Mouse (Mus musculus) neural tube, embryonic 11.5 days (tissue): ENCODE measurements around the gene Cdk7. TPM values are rescaled to one million over a fixed set of nuclear protein-coding genes. Genes with fewer than 3 reads are reported as not detected.

Experiments
- ATAC-seq: fragments of 200-750 bp; cut with Nextera tagmentation; 2 replicates; pipeline ENCODE4 v1.8.0; 2017; ENCODE audit warnings: moderate number of reproducible peaks, mild to moderate bottlenecking, moderate TSS enrichment, moderate library complexity; ENCODE audit not compliant: insufficient read depth, low FRiP score, low TSS enrichment
- DNase-seq: peaks from one replicate; pipeline ENCODE4 v3.0.0-alpha.2; 2015; ENCODE audit warnings: low spot score
- H3K27ac ChIP-seq: fragments of 300-500 bp; sonication (generic); 2 replicates; pipeline ENCODE4 v1.5.1; 2014; ENCODE audit warnings: low read depth, mild to moderate bottlenecking, low read length
- H3K27me3 ChIP-seq: fragments of 300-500 bp; sonication (generic); 2 replicates; pipeline ENCODE4 v1.6.1; 2014; ENCODE audit warnings: mild to moderate bottlenecking, low read length, mixed read lengths; ENCODE audit not compliant: control insufficient read depth, insufficient read depth
- H3K36me3 ChIP-seq: fragments of 300-500 bp; sonication (generic); 2 replicates; pipeline ENCODE4 v1.6.1; 2014; ENCODE audit warnings: mild to moderate bottlenecking, low read length, moderate library complexity, mixed read lengths; ENCODE audit not compliant: control insufficient read depth, insufficient read depth
- H3K4me1 ChIP-seq: fragments of 300-500 bp; sonication (generic); 2 replicates; pipeline ENCODE4 v1.6.1; 2014; ENCODE audit warnings: low read length, mixed read lengths; ENCODE audit not compliant: control insufficient read depth, insufficient read depth
- H3K4me2 ChIP-seq: fragments of 300-500 bp; sonication (generic); 2 replicates; pipeline ENCODE4 v1.6.1; 2014; ENCODE audit warnings: low read depth, mild to moderate bottlenecking, moderate library complexity
- H3K4me3 ChIP-seq: fragments of 300-500 bp; sonication (generic); 2 replicates; pipeline ENCODE4 v1.5.1; 2014; ENCODE audit warnings: low read depth, low read length
- H3K9ac ChIP-seq: fragments of 300-500 bp; sonication (generic); 2 replicates; pipeline ENCODE4 v1.6.1; 2014; ENCODE audit warnings: mild to moderate bottlenecking, low read length
- H3K9me3 ChIP-seq: fragments of 300-500 bp; sonication (generic); 2 replicates; pipeline ENCODE4 v1.6.1; 2016; ENCODE audit warnings: low read length; ENCODE audit not compliant: control insufficient read depth
- WGBS: fragments of 180-500 bp; shearing (Covaris S2); extraction: QIAGEN DNeasy Blood & Tissue Kit; methylation state at CpG from one replicate; pipeline ENCODE4 v1.1.7; 2014; 5-methylcytosine and 5-hydroxymethylcytosine counted together
- polyA plus RNA-seq: library from polyadenylated mRNA; unstranded; fragments of >200 nt; fragmentation: Nextera tagmentation; extraction: Ambion mirVana; gene quantifications from 2 replicates; pipeline ENCODE4 v1.2.1, GENCODE M21; 2014

Cdk7 gene
- polyA plus RNA-seq, 1 experiment from 2014 or later, result 69.0 TPM

DNA sequence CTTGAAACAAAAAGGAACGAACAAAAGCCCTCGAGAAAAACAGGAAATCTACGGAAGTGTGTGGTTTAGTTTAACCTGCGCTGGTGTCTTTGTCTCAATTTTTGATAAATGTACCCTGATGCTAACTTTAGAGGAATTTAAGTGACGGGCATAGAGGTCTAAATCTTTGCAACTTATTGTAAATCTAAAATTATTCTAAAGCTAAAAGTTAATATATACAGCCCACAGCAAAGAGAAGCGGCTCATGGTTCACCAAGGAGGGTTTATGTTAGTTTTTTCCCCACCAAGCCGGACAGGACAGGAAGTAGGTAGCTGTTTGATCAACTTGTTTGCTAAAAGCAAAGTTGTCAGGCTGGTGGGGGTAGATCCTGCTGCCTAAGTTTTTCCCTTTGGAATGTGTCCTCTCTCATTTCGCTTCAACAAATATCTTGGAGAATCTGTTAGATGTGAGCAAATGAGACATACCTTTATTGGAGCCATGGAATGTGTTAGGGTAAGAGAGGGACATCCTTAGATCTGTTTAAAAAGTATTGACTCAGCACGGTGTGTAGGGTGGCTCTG, 60.5 kb downstream of the Cdk7 start:
- Histone ChIP-seq H3K4me3 (peak overlapping the region; percentile 51; the same call in 1 of the 2 replicates), H3K4me2 (peak overlapping the region; percentile 74), H3K27me3 (no peaks in the 10 kb centered on the region), H3K4me1 (no peaks in the 10 kb centered on the region), H3K9me3 (no peaks in the 10 kb centered on the region), H3K9ac (no peak overlapping the region; the same call in 1 of the 2 replicates), H3K36me3 (no peaks in the 10 kb centered on the region), H3K27ac (no peak overlapping the region)
- no peak for ATAC-seq
- 68% methylated on average over 9 of the region's 9 CpGs for WGBS
- DNase-seq, result no peak

DNA sequence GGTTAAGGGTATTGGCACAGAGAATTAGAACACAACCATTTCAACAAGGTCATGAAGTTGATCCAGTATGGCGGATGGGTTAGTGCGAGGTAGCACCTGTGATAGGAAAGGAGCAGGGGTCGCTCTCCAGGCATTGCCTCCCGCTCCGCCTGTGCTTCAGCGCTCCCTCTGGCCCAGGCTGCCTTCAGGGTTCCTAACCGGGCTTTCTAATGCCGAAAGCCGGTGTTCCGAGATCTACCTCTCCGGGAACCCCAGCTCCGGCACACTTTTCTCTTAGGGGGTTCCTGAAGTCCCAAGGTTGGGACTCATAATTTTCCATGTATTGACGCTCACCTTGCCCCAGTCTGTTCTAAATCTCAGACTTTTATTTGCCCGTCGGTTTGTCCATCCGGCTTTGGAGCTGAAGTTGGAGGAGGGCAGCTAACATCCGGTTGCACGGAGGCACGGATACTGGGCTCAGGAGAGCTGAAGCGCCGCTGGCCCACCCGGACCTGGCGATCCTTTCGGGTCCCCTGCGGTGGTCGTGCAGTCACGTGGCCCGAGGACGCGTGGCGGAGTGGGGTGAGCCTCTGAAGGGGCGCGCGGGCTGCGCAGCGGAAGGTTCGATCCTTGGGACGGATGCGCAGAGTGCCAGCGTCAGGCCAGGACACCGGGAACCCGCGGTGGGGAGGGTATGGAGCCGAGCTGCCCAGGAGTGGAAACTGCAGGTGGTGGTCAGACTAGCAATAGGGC, 61.3 kb downstream of the Cdk7 start, which contains the start of gene Ccdc125:
Gene Ccdc125 (plus strand): TSS at position 427 of the 732 bp plus-strand sequence.
- peak; percentile 78; the same call in 1 of the 2 replicates for ATAC-seq
- H3K27ac ChIP-seq, result no peak within 1 kb of the TSS
- H3K4me3 ChIP-seq, result peak within 1 kb of the TSS; percentile 51
- no peaks in the 10 kb centered on the region for H3K27me3 ChIP-seq
- H3K4me1 ChIP-seq, result no peaks in the 10 kb centered on the region
- no peaks in the 10 kb centered on the region for H3K9me3 ChIP-seq
- peak within 1 kb of the TSS; percentile 51; the same call in 1 of the 2 replicates for H3K9ac ChIP-seq
- WGBS, result under 1% methylated on average over 44 of the region's 44 CpGs
- DNase-seq, result peak; percentile 54
- H3K4me2 ChIP-seq, result peak within 1 kb of the TSS; percentile 74
- no peaks in the 10 kb centered on the region for H3K36me3 ChIP-seq

DNA sequence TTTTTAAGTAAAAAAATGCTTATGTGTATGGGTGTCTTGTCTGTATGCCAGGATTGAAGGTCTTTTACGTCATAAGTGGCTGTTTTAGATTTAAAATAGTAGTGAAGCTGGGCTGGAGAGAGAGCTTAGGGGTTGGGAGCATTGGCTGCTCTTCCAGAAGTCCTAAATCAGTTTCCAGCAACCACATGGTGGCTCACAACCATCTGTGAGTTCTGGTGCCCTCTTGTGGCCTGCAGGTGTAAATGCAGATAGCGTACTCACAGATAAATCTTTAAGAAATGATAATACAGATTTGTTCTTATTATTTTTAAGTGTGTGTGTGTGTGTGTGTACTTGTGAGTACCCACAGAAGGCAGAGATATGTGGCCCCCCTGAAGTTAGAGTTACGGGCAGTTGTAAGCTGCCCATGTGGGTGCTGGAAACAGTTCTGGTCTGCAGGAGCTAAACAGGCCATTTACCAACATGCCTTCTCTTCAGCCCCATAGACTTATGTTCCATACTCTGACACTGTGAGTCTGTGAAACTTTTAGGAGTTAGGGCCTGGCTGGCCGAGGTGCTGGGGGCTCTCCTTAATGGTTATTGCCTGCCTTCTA, 70.8 kb downstream of the Cdk7 start:
- 39% methylated on average over 4 of the region's 4 CpGs for WGBS
- Histone ChIP-seq H3K27me3 (no peaks in the 10 kb centered on the region), H3K4me1 (no peaks in the 10 kb centered on the region), H3K36me3 (no peaks in the 10 kb centered on the region), H3K27ac (no peak overlapping the region), H3K9me3 (no peaks in the 10 kb centered on the region), H3K4me3 (no peak overlapping the region), H3K4me2 (no peak overlapping the region), H3K9ac (no peak overlapping the region)
- DNase-seq (peak; percentile 67), ATAC-seq (no peak)

DNA sequence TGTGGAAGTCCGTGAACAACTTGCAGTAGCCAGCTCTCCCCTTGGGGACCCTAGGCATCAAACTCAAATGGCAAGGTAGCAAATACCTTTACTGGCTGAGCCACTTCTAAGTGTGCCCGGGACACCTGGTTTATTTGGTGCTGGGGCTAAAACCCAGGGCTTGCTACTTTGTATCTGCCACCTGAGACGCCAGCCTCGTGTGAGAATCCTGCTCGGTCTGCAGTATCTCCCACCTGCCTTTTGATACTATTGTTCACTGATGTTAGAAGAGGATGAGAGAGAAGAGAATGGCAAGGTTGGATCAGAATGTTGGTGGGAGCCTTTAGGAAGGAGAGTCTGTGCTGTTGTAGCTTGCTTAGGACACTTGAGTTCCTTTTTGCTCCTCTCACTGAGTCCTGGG, 72.6 kb downstream of the Cdk7 start:
- H3K27me3 ChIP-seq, result no peaks in the 10 kb centered on the region
- no peak for ATAC-seq
- no peaks in the 10 kb centered on the region for H3K4me1 ChIP-seq
- H3K36me3 ChIP-seq, result no peaks in the 10 kb centered on the region
- H3K9me3 ChIP-seq, result no peaks in the 10 kb centered on the region
- no peak overlapping the region for H3K4me2 ChIP-seq
- no peak for DNase-seq
- no peak overlapping the region for H3K4me3 ChIP-seq
- H3K9ac ChIP-seq, result no peak overlapping the region
- WGBS, result 94% methylated on average over 5 of the region's 5 CpGs
- no peak overlapping the region for H3K27ac ChIP-seq

Other genes with a start within 250 kb of the Cdk7 start
- 86.0 and 86.6 TPM in 2 replicates for gene Gtf2h2, start 238.4 kb downstream of the Cdk7 start, polyA plus RNA-seq
- 1.3 and 1.5 TPM in 2 replicates for gene Ocln, start 178.2 kb downstream of the Cdk7 start, polyA plus RNA-seq
- gene Marveld2, start 114.0 kb downstream of the Cdk7 start, polyA plus RNA-seq, result 2.4 and 2.6 TPM in 2 replicates
- 334 and 336 TPM in 2 replicates for gene Ak6, start 80.0 kb downstream of the Cdk7 start, polyA plus RNA-seq
- gene Rad17, start 79.9 kb downstream of the Cdk7 start, polyA plus RNA-seq, result 25.3 and 28.2 TPM in 2 replicates
- 16.4 and 18.4 TPM in 2 replicates for gene Taf9, start 79.4 kb downstream of the Cdk7 start, polyA plus RNA-seq
- 2.0 and 2.3 TPM in 2 replicates for gene Ccdc125, start 61.2 kb downstream of the Cdk7 start, polyA plus RNA-seq
- gene Mrps36, start 13.7 kb upstream of the Cdk7 start, polyA plus RNA-seq, result 129 and 144 TPM in 2 replicates
- 44.0 and 48.3 TPM in 2 replicates for gene Cenph, start 45.0 kb upstream of the Cdk7 start, polyA plus RNA-seq
- 343 and 345 TPM in 2 replicates for gene Ccnb1, start 55.6 kb upstream of the Cdk7 start, polyA plus RNA-seq
- 48.2 and 49.8 TPM in 2 replicates for gene Slc30a5, start 102.5 kb upstream of the Cdk7 start, polyA plus RNA-seq